Mouse (Mus musculus): ENCODE measurements around the gene Cacnb3. TPM values are rescaled to one million over a fixed set of nuclear protein-coding genes. Genes with fewer than 3 reads are reported as not detected.
A peak's percentile ranks its signal among the peaks of the same experiment; 100 is the strongest.

The Cacnb3 gene
- polyA plus RNA-seq, 1 experiment = 0.95 TPM

DNA sequence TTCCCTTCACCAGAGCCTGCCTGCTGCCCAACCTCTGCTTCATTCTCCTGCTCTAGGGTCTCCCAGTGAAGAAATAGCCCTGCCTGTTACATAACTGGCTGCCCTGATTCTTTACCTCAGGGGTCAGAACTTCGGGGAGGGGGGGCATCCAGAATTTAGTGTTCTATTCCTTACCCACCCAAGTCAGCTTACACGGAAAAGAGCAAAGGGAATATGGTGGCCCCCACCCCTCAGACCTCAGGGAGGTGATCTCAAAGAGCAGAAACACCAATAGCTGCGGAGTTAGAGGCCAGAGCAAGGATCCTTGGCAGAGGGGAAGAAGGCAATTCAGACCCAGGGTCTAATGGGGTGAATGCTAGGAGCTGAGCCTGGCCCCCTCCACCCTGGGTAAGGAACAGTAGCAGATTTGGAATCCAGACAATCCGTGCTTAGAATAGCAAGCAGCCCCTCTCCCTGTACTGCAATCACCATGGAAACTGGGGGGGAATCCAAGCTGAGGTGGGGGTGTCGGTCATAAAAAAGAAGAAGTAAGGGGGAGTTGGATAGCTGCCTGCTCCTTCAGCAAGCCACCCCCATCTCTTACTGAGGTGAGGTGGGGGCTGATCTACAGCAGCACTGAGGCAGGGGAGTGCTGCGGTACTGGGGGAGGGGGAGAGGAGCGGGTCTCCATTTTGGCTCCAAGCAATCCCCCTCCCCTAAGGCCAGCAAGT lies 43.8 kb downstream of the Cacnb3 start:
- no peak overlapping the region for H3K27ac ChIP-seq (replicated peaks; ENCODE audit: low read depth, low read length)
- H3K4me1 ChIP-seq (ENCODE audit: control insufficient read depth, insufficient read depth, insufficient read length, low read length) = no peaks in the 10 kb centered on the region
- H3K4me3 ChIP-seq (ENCODE audit: insufficient read depth, low read depth, low read length) = no peak overlapping the region

DNA sequence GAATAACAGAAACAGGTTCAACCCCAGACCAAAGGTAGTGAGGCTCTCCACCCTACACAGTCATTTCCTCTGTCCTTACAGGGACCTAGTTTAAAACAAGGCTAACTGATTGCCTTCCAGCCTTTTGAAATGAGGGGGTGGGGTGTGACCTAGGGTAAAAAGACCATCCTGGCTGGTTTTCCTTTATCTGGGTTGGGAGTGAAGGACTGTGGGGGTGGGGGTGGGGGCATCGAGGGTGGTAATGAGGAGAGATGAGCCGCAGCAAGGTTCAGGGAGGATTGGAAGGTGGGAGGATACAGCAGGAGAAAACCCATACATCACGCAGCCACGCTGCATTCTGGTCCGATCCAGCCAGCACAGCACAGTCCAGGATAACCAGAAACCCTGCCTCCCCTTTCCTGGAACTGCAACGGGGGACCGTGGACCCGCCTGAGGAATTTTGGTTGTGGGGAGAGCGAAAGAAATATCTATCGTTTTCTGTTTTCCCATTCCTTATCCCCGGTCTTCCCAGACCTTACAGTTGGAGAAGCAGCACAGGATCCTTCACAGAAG lies 44.4 kb downstream of the Cacnb3 start:
- Histone ChIP-seq H3K4me1 (ENCODE audit: control insufficient read depth, insufficient read depth, insufficient read length, low read length) (no peaks in the 10 kb centered on the region), H3K27ac (replicated peaks; ENCODE audit: low read depth, low read length) (no peak overlapping the region), H3K4me3 (ENCODE audit: insufficient read depth, low read depth, low read length) (peak overlapping the region; percentile 73; the same call in 1 of the 2 replicates)

GRCm38 (mm10) chr15:98675634-98676250 lies 45.1 kb downstream of the Cacnb3 start:
- H3K27ac ChIP-seq (replicated peaks; ENCODE audit: low read depth, low read length) = no peak overlapping the region
- H3K4me3 ChIP-seq (ENCODE audit: insufficient read depth, low read depth, low read length) = peak overlapping the region; percentile 73
- H3K4me1 ChIP-seq (ENCODE audit: control insufficient read depth, insufficient read depth, insufficient read length, low read length) = no peaks in the 10 kb centered on the region

DNA sequence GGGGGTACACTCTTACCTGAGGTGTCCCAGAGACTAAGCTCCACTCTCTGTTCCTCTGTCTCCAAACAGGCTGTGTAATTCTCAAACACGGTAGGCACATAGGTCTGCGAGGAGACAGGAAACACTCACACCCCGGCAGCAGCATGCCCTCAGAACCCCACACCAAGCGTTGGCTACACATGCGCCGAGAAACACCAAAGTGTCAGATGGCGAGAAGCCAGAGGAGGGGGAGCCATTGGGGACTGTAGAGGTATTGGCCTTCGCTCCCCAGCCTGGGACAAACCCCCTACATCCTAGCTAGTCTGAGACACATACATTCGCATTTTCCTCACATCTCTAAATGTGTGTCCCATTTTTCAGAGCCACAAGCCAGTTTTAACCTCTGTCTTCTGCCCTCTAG lies 45.8 kb downstream of the Cacnb3 start:
- no peak overlapping the region for H3K27ac ChIP-seq (replicated peaks; ENCODE audit: low read depth, low read length)
- H3K4me3 ChIP-seq (ENCODE audit: insufficient read depth, low read depth, low read length) = peak overlapping the region; percentile 73
- H3K4me1 ChIP-seq (ENCODE audit: control insufficient read depth, insufficient read depth, insufficient read length, low read length) = no peaks in the 10 kb centered on the region

DNA sequence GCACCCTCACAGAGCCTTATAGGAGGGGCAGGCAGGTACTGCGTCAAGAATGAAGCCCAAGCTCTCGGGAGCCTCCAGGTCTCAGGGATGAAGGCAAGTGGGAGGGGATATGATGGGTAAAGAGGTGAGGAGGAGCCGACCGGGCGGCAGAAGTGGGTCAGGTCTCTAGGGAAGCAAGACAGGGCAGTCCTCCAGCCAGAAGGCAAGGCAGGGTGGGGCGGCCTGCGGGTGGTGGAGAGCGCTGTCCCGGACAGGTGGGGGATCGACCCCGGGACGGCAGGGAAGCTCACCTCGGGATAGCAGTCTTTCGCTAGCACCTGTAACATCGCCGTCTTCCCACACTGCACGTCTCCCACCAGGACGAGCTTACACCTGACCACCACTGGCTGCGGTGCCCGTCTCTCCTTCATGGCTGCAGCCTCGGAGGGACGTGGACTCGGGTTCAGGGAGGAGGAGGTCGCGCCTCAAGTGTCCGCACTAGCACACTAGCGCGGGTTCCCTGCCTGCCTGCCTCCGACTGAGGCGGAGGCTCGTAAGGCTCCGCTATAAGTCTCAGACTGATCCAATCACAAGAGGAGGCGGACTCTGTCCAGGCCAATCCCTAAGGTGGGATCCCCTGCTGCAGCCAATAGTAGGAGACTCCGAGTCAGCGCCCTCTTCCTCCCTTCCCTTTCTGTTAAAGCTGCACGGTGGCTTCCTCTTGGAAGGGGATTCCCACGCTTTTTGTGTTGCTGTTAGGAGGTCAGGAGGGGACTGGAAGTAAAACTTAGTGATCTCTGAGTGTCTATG lies 46.5 kb downstream of the Cacnb3 start, which contains the start of gene Rnd1:
Rnd1 (minus strand) TSS at position 522 of the 789 bp plus-strand sequence.
- Histone ChIP-seq H3K27ac (replicated peaks; ENCODE audit: low read depth, low read length) (peak within 1 kb of the TSS; percentile 35), H3K4me3 (ENCODE audit: insufficient read depth, low read depth, low read length) (peak within 1 kb of the TSS; percentile 73), H3K4me1 (ENCODE audit: control insufficient read depth, insufficient read depth, insufficient read length, low read length) (no peaks in the 10 kb centered on the region)

GRCm38 (mm10) chr15:98677977-98678376 lies 47.3 kb downstream of the Cacnb3 start:
- Histone ChIP-seq H3K27ac (replicated peaks; ENCODE audit: low read depth, low read length) (no peak overlapping the region), H3K4me3 (ENCODE audit: insufficient read depth, low read depth, low read length) (no peak overlapping the region), H3K4me1 (ENCODE audit: control insufficient read depth, insufficient read depth, insufficient read length, low read length) (no peaks in the 10 kb centered on the region)

DNA sequence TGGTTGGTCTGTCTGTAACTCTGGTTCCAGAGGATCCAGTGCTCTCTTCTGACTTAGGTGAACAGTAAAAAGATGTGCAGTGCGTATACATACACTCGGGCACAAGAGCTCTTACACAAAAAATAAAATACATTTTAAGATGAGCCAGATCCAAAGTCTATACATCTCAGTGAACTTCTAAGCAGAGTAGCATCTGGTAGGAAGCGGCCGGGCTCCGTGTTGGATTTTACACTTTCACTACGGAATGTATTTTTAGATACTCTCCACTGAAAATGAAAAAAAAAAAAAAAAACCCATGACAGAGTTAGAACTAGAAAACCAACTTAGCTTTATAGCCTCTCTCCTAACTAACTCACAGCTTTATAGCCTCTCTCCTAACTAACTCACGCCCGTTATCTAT lies 50.0 kb downstream of the Cacnb3 start:
- Histone ChIP-seq H3K4me1 (ENCODE audit: control insufficient read depth, insufficient read depth, insufficient read length, low read length) (no peaks in the 10 kb centered on the region), H3K4me3 (ENCODE audit: insufficient read depth, low read depth, low read length) (no peak overlapping the region)

GRCm38 (mm10) chr15:98681633-98682032 lies 51.0 kb downstream of the Cacnb3 start:
- H3K4me1 ChIP-seq (ENCODE audit: control insufficient read depth, insufficient read depth, insufficient read length, low read length) = no peaks in the 10 kb centered on the region
- no peak overlapping the region for H3K4me3 ChIP-seq (ENCODE audit: insufficient read depth, low read depth, low read length)
- H3K27ac ChIP-seq (replicated peaks; ENCODE audit: low read depth, low read length) = no peak overlapping the region

More for the DNA sequence above, 50.0 kb downstream of the Cacnb3 start:
- H3K27ac ChIP-seq (replicated peaks; ENCODE audit: low read depth, low read length) = no peak overlapping the region

- Histone ChIP-seq H3K4me1 (ENCODE audit: control insufficient read depth, insufficient read depth, insufficient read length, low read length) (no peaks in the 10 kb centered on the region), H3K27ac (replicated peaks; ENCODE audit: low read depth, low read length) (no peak overlapping the region), H3K4me3 (ENCODE audit: insufficient read depth, low read depth, low read length) (no peak overlapping the region)
Measured at GRCm38 (mm10) chr15:98683177-98683576, 52.5 kb downstream of the Cacnb3 start.

GRCm38 (mm10) chr15:98683746-98684145 lies 53.1 kb downstream of the Cacnb3 start:
- no peak overlapping the region for H3K4me3 ChIP-seq (ENCODE audit: insufficient read depth, low read depth, low read length)
- no peak overlapping the region for H3K27ac ChIP-seq (replicated peaks; ENCODE audit: low read depth, low read length)
- no peaks in the 10 kb centered on the region for H3K4me1 ChIP-seq (ENCODE audit: control insufficient read depth, insufficient read depth, insufficient read length, low read length)

- no peaks in the 10 kb centered on the region for H3K4me1 ChIP-seq (ENCODE audit: control insufficient read depth, insufficient read depth, insufficient read length, low read length)
- no peak overlapping the region for H3K4me3 ChIP-seq (ENCODE audit: insufficient read depth, low read depth, low read length)
- H3K27ac ChIP-seq (replicated peaks; ENCODE audit: low read depth, low read length) = no peak overlapping the region
Measured at GRCm38 (mm10) chr15:98685926-98686325, 55.3 kb downstream of the Cacnb3 start.

DNA sequence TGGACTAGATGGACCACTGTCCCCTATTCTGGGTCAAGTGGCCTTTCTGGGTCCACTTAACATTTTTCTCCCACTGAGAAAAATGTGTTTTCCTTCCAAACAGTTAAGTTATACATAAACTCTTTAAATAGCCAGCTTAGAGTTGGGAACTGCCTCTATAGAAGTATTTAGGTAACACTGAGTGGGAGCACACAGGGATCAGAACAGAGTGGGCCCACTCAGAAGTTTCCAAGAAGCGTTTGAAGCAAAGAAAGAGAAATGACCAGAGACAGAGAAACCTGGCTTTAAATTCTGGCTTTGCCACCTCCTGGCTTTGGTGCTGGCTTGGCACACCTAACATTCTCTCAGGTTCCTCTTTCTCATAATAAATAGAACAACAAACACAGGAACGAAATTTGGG lies 59.0 kb downstream of the Cacnb3 start:
- Histone ChIP-seq H3K27ac (replicated peaks; ENCODE audit: low read depth, low read length) (no peak overlapping the region), H3K4me3 (ENCODE audit: insufficient read depth, low read depth, low read length) (no peak overlapping the region), H3K4me1 (ENCODE audit: control insufficient read depth, insufficient read depth, insufficient read length, low read length) (peaks cover 4% of the 10 kb centered on the region; the same call in 1 of the 2 replicates)

DNA sequence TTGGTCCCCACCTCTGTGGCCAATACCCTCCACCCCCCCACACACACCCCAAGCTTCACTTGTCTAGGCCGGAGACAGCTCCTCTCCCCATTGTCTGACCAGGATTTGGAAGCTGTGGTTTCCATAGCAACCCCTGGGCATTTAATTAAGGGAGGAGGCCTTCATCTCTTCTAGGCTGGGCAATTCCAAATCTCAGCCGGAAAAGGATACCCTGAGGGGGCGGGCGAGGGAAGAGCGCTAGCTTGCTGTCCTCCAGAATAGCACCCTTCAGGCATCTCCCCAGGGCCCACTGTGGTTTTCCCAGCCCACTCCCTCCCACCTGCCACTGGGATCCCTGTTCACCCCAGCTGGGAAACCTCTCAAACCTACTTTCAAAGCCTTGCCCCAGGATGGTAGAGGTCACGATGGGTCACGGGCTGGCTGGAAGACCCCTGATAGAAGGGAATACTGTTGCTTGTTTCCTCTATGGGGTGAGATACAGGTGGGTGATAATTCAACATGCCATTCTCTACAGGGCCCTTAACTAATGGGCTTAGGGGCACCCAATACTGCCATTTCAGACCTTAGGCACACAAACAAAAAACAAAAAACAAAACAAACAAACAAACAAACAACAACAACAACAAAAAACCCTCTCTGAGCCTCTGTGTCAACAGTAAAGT lies 61.0 kb downstream of the Cacnb3 start:
- peak overlapping the region; percentile 94 for H3K27ac ChIP-seq (replicated peaks; ENCODE audit: low read depth, low read length)
- peaks cover 11% of the 10 kb centered on the region for H3K4me1 ChIP-seq (ENCODE audit: control insufficient read depth, insufficient read depth, insufficient read length, low read length)
- H3K4me3 ChIP-seq (ENCODE audit: insufficient read depth, low read depth, low read length) = no peak overlapping the region

DNA sequence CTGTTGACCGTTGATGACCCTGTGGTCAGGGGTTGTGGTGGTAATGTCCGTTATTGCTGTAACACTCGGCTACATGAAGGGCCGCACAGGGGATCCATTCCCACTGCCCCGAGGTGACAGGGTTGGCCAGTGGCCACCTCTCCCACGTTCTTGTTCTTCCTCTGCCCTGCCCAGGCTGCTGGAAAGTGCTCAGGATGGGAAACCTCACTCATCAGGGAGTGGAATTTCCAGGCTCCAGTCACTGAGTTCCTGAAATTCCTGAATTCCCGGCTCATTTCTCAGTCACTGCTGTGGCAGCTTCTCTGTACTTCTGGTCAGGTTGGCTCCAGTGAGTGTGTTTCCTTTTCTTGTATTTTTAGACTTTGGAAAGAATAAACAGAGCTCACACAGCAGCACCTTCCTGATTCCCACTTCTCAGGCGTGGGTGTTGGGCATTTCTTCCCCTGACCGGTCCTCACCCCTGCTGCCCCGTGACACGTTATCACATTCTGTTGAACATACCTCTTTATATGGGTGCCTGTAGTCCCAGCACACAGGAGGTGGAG lies 61.6 kb downstream of the Cacnb3 start:
- H3K27ac ChIP-seq (replicated peaks; ENCODE audit: low read depth, low read length) = peak overlapping the region; percentile 94
- H3K4me3 ChIP-seq (ENCODE audit: insufficient read depth, low read depth, low read length) = no peak overlapping the region
- peaks cover 11% of the 10 kb centered on the region for H3K4me1 ChIP-seq (ENCODE audit: control insufficient read depth, insufficient read depth, insufficient read length, low read length)
